Mouse (Mus musculus): Measurements from ENCODE around the gene Polr3a. TPM values are rescaled to one million over a fixed set of nuclear protein-coding genes. Genes with fewer than 3 reads are reported as not detected.

Gene Polr3a
- polyA plus RNA-seq (2017; shearing (Covaris generic)) = 21.4 TPM

DNA sequence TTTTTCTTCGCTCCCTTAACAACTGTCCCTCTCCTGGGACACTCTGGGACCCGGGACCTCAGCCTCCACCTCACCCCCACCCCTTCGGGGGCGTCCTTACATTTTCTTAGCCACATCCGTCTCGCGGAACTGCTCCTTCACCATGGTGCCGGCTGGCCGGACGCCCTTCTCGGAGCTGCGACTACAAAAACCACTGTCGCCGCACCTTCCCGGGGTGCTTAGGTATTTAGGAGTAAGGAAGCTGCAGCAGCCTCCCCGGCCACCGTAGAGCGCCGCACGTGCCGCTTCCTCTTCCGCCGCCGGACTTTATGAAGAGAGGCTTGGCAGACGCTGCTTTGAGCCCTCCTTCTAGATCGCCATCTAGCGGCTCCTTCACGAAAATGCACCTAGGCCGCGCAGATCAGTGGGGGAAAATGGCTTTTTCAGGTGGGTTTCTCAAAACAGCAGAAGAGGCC is at the start of gene Polr3a, which contains the start of gene Rps24:
TSS of gene Polr3a (minus strand) at position 286 of the 455 bp plus-strand sequence.
TSS of gene Rps24 (plus strand) at position 353 of the 455 bp plus-strand sequence.

Other genes starting within 250 kb of the Polr3a start
- gene Dlg5, start 241.1 kb downstream of the Polr3a start, polyA plus RNA-seq (2017; shearing (Covaris generic)) = 0.90 TPM
- not detected for gene E330034G19Rik, start 193.8 kb downstream of the Polr3a start, polyA plus RNA-seq (2017; shearing (Covaris generic))
- gene Rps24, start 67 bp upstream of the Polr3a start, polyA plus RNA-seq (2017; shearing (Covaris generic)) = 1,245 TPM

Measured in effector memory CD4-positive, alpha-beta T cell, adult 7 months (primary cell).